Mouse (Mus musculus) MEL (cell line): Measurements from ENCODE around the gene Kremen2.
A peak's percentile ranks its signal among the peaks of the same experiment; 100 is the strongest.

Experiments
- CHD2 ChIP-seq: IDR thresholded peaks from 2 replicates; pipeline ENCODE4 v1.6.1; 2011; ENCODE audit warnings: low read length, improper control_type of control experiment
- CTCF ChIP-seq, 3 experiments: IDR thresholded peaks in 2 of 3; conservative IDR thresholded peaks in 1 of 3; 2 replicates each; pipeline ENCODE4 v1.5.1; 2011 to 2012; ENCODE audit warnings: low read length in 3 of 3, low read depth in 2 of 3, mild to moderate bottlenecking in 2 of 3, improper control_type of control experiment in 1 of 3, inconsistent platforms in 1 of 3, mixed read lengths in 1 of 3, moderate library complexity in 1 of 3; ENCODE audit not compliant: control insufficient read depth in 1 of 3, insufficient read depth in 1 of 3, poor library complexity in 1 of 3, severe bottlenecking in 1 of 3
- E2F4 ChIP-seq: IDR thresholded peaks from 2 replicates; pipeline ENCODE4 v1.6.1; 2011; ENCODE audit warnings: low read depth, low read length, improper control_type of control experiment, borderline replicate concordance
- EP300 ChIP-seq, 2 experiments: IDR thresholded peaks; 2 replicates each; pipeline ENCODE4 v1.6.1; 2011; ENCODE audit warnings: improper control_type of control experiment in 2 of 2, low read length in 2 of 2, low read depth in 1 of 2, mild to moderate bottlenecking in 1 of 2
- HCFC1 ChIP-seq: IDR thresholded peaks from 2 replicates; pipeline ENCODE4 v1.6.1; 2012; ENCODE audit warnings: low read depth, mild to moderate bottlenecking, inconsistent platforms, low read length, improper control_type of control experiment, moderate library complexity
- KAT2A ChIP-seq: conservative IDR thresholded peaks from 2 replicates; pipeline ENCODE4 v1.6.1; 2012; ENCODE audit warnings: low read depth, low read length, improper control_type of control experiment, inconsistent platforms
- MAFK ChIP-seq: IDR thresholded peaks from 2 replicates; pipeline ENCODE4 v1.6.1; 2011; ENCODE audit warnings: low read depth, mild to moderate bottlenecking, low read length, improper control_type of control experiment, borderline replicate concordance
- MEF2A ChIP-seq: IDR thresholded peaks from 2 replicates; pipeline ENCODE4 v1.6.1; 2014; ENCODE audit warnings: low read depth, mild to moderate bottlenecking, inconsistent platforms, low read length, improper control_type of control experiment; ENCODE audit not compliant: poor library complexity, insufficient replicate concordance, severe bottlenecking; ENCODE audit errors: extremely low read depth
- POLR2A ChIP-seq, 2 experiments: IDR thresholded peaks; 2 replicates each; pipeline ENCODE4 v1.6.1; 2011 to 2012; ENCODE audit warnings: low read length in 2 of 2, mild to moderate bottlenecking in 2 of 2, control low read depth in 1 of 2, improper control_type of control experiment in 1 of 2, low read depth in 1 of 2, moderate library complexity in 1 of 2; ENCODE audit not compliant: control insufficient read depth in 1 of 2, insufficient read depth in 1 of 2, poor library complexity in 1 of 2
- POLR2AphosphoS2 ChIP-seq: IDR thresholded peaks from 2 replicates; pipeline ENCODE4 v1.6.1; 2011; ENCODE audit warnings: low read length, improper control_type of control experiment
- POLR2AphosphoS5 ChIP-seq: IDR thresholded peaks from 2 replicates; pipeline ENCODE4 v1.6.1; 2012; ENCODE audit warnings: low read depth, borderline replicate concordance, mild to moderate bottlenecking, inconsistent platforms, low read length, moderate library complexity, mixed read lengths
- UBTF ChIP-seq: IDR thresholded peaks from 2 replicates; pipeline ENCODE4 v1.6.1; 2012; ENCODE audit warnings: low read depth, mild to moderate bottlenecking, inconsistent platforms, low read length, improper control_type of control experiment, moderate library complexity, borderline replicate concordance; ENCODE audit not compliant: insufficient read depth
- ZKSCAN1 ChIP-seq: IDR thresholded peaks from 2 replicates; pipeline ENCODE4 v1.6.1; 2012; ENCODE audit warnings: low read depth, mild to moderate bottlenecking, inconsistent platforms, low read length, improper control_type of control experiment, moderate library complexity

GRCm38 (mm10) chr17:23725477-23725876 is 20.2 kb downstream of the Kremen2 start:
- TF ChIP-seq E2F4 (peak; percentile 38; the same call in 1 of the 2 replicates), CTCF (IDR thresholded peaks at IDR 0.05 in 2 of 3, conservative IDR thresholded peaks at IDR 0.05 in 1 of 3; ENCODE audit: control insufficient read depth in 1 of 3, insufficient read depth in 1 of 3, low read depth in 2 of 3, low read length in 3 of 3, poor library complexity in 1 of 3, severe bottlenecking in 1 of 3) (no peak), HCFC1 (no peak), POLR2AphosphoS2 (no peak), ZKSCAN1 (no peak), POLR2AphosphoS5 (no peak), KAT2A (no peak), MEF2A (no peak), POLR2A (IDR thresholded peaks at IDR 0.05; ENCODE audit: control insufficient read depth in 1 of 2, insufficient read depth in 1 of 2, low read depth in 1 of 2, low read length in 2 of 2, poor library complexity in 1 of 2) (no peak), UBTF (no peak), MAFK (no peak), CHD2 (no peak), EP300 (IDR thresholded peaks at IDR 0.05; ENCODE audit: low read depth in 1 of 2, low read length in 2 of 2) (no peak)
